Mouse (Mus musculus): ENCODE measurements at regions not wholly inside any gene's neighbourhood (a gene's known extent, or its start where the extent isn't known, plus 50 kb on each side); places are given as distances from the start of the nearest gene placed in this dataset.

GRCm38 (mm10) chr12:54450369-54450768, 206.0 kb downstream of the Sptssa start:
- DNase-seq (ENCODE audit: low spot score), result no peak

- no peak for DNase-seq (ENCODE audit: low spot score)
Observed at GRCm38 (mm10) chr12:54448221-54448620, 208.2 kb downstream of the Sptssa start.

- DNase-seq (ENCODE audit: low spot score), result no peak
Observed at GRCm38 (mm10) chr12:54447354-54447753, 209.0 kb downstream of the Sptssa start.

GRCm38 (mm10) chr12:54446356-54446755, 210.0 kb downstream of the Sptssa start:
- no peak for DNase-seq (ENCODE audit: low spot score)

GRCm38 (mm10) chr12:54444416-54444815, 212.0 kb downstream of the Sptssa start:
- no peak for DNase-seq (ENCODE audit: low spot score)

GRCm38 (mm10) chr12:54443285-54443684, 213.1 kb downstream of the Sptssa start:
- DNase-seq (ENCODE audit: low spot score), result no peak

- no peak for DNase-seq (ENCODE audit: low spot score)
Observed at GRCm38 (mm10) chr12:54442408-54442807, 214.0 kb downstream of the Sptssa start.

- no peak for DNase-seq (ENCODE audit: low spot score)
Observed at GRCm38 (mm10) chr12:54440851-54441593, 215.4 kb downstream of the Sptssa start.

GRCm38 (mm10) chr12:54438793-54439192, 217.6 kb downstream of the Sptssa start:
- DNase-seq (ENCODE audit: low spot score), result no peak

- no peak for DNase-seq (ENCODE audit: low spot score)
Observed at GRCm38 (mm10) chr12:54425236-54425635, 221.6 kb upstream of the Egln3 start.

- DNase-seq (ENCODE audit: low spot score), result no peak
Observed at GRCm38 (mm10) chr12:54414829-54415228, 211.2 kb upstream of the Egln3 start.

- no peak for DNase-seq (ENCODE audit: low spot score)
Observed at GRCm38 (mm10) chr12:54414201-54414600, 210.5 kb upstream of the Egln3 start.

GRCm38 (mm10) chr12:54410038-54410605, 206.5 kb upstream of the Egln3 start:
- DNase-seq (ENCODE audit: low spot score), result no peak

- no peak for DNase-seq (ENCODE audit: low spot score)
Observed at GRCm38 (mm10) chr12:54408906-54409305, 205.2 kb upstream of the Egln3 start.

GRCm38 (mm10) chr12:54407301-54407896, 203.7 kb upstream of the Egln3 start:
- DNase-seq (ENCODE audit: low spot score), result no peak

- DNase-seq (ENCODE audit: low spot score), result no peak
Observed at GRCm38 (mm10) chr12:54405066-54405465, 201.4 kb upstream of the Egln3 start.

- DNase-seq (ENCODE audit: low spot score), result no peak
Observed at GRCm38 (mm10) chr12:54402591-54402990, 198.9 kb upstream of the Egln3 start.

- no peak for DNase-seq (ENCODE audit: low spot score)
Observed at GRCm38 (mm10) chr12:54401665-54402064, 198.0 kb upstream of the Egln3 start.

- no peak for DNase-seq (ENCODE audit: low spot score)
Observed at GRCm38 (mm10) chr12:54400084-54400483, 196.4 kb upstream of the Egln3 start.

- no peak for DNase-seq (ENCODE audit: low spot score)
Observed at GRCm38 (mm10) chr12:54398080-54398479, 194.4 kb upstream of the Egln3 start.

GRCm38 (mm10) chr12:54396952-54397351, 193.3 kb upstream of the Egln3 start:
- no peak for DNase-seq (ENCODE audit: low spot score)

- DNase-seq (ENCODE audit: low spot score), result no peak
Observed at GRCm38 (mm10) chr12:54396341-54396740, 192.7 kb upstream of the Egln3 start.

GRCm38 (mm10) chr12:54385401-54385800, 181.7 kb upstream of the Egln3 start:
- DNase-seq (ENCODE audit: low spot score), result no peak

Data from urinary bladder, postnatal 10 days (tissue).